ENCODE assay signal across 8 mouse cellular contexts in genomic region chr11:98026570-98027296, GRCm38 (mm10). TPM values are rescaled to one million over a fixed set of nuclear protein-coding genes. Genes with fewer than 3 reads are reported as not detected.
DNase-seq lines count a peak whose midpoint lies in the region; ATAC-seq lines count a peak whose summit lies in the region.

Rpl19 (plus strand) TSS chr11:98026710.

- intact Hi-C loops in gastrocnemius, postnatal 14 days (cut with DNase I; ENCODE audit: low total_unique reads): no loop called here
- intact Hi-C loops in left cerebral cortex, postnatal 10 days (cut with DNase I): no loop called here

- DNase-seq in adipocyte (ENCODE audit: low spot score): peak; percentile 95
- DNase-seq in embryo, embryonic 10 days (ENCODE audit: low spot score): peak; percentile 98
- DNase-seq in gastrocnemius, postnatal 14 days: peak; percentile 94
- peak; percentile 92 to 95 for DNase-seq in left cerebral cortex, postnatal 10 days (ENCODE audit: extremely low spot score in 1 of 2, low spot score in 2 of 2)
- peak; percentile 91 for DNase-seq in right cerebral cortex, postnatal 25 days
- peak; percentile 89 to 94 for DNase-seq in urinary bladder, postnatal 4 days (ENCODE audit: low spot score in 2 of 2)

- peak; percentile 76 for ATAC-seq in inflammation-experienced regulatory T-cells, adult 6 months
- ATAC-seq in megakaryocyte-erythroid progenitor cell, adult 5-6 weeks (replicated peaks; ENCODE audit: low FRiP score, low TSS enrichment, poor library complexity, severe bottlenecking): peak; percentile 78

RNA-seq across cellular contexts. Expression of gene Rpl19, which starts in this region (rescaled TPM):
- total RNA-seq in gastrocnemius, postnatal 14 days (2021): 100 to 1,000 TPM; 628 to 686 TPM
- polyA plus RNA-seq in inflammation-experienced regulatory T-cells, adult 6 months (2017; shearing (Covaris generic)): 1,000 to 10,000 TPM; 2,465 to 4,071 (median 3,234) TPM
- 100 to 1,000 TPM; 571 to 605 TPM for total RNA-seq in left cerebral cortex, postnatal 10 days (2021)
- 4,206 and 4,300 TPM in 2 replicates for total RNA-seq in megakaryocyte-erythroid progenitor cell, adult 5-6 weeks (2014; fragmentation: Nextera tagmentation)
- total RNA-seq in megakaryocyte-erythroid progenitor cell, adult 5-6 weeks (2017): 1,746 and 2,000 TPM in 2 replicates

Comparison
In these comparisons a context has a peak if more than half of its experiments do, and no peak if none do; other contexts are left out.
1. Peak in every context shown above with its lines: DNase-seq and ATAC-seq.